Mouse (Mus musculus): Measurements from ENCODE around the gene Hephl1. TPM values are rescaled to one million over a fixed set of nuclear protein-coding genes. Genes with fewer than 3 reads are reported as not detected.

The Hephl1 gene
- not detected in 2 replicates for polyA plus RNA-seq (2015; fragmentation: Nextera tagmentation; extraction: Ambion mirVana)

GRCm38 (mm10) chr9:15112008-15112407 is at the start of gene Hephl1:
Gene Hephl1, minus strand, starts transcription at chr9:15112108.
- H3K36me3 ChIP-seq = no peaks in the 10 kb centered on the region
- no peak within 1 kb of the TSS for H3K27ac ChIP-seq
- H3K27me3 ChIP-seq = no peaks in the 10 kb centered on the region
- 82% methylated on average over 5 of the region's 5 CpGs for WGBS
- no peak within 1 kb of the TSS for H3K4me3 ChIP-seq (replicated peaks)
- H3K4me2 ChIP-seq (replicated peaks) = no peak within 1 kb of the TSS
- no peak within 1 kb of the TSS for H3K9ac ChIP-seq (replicated peaks)
- no peaks in the 10 kb centered on the region for H3K4me1 ChIP-seq (replicated peaks)
- H3K9me3 ChIP-seq = no peaks in the 10 kb centered on the region
- ATAC-seq = no peak

- no peak overlapping the region for H3K4me3 ChIP-seq (replicated peaks)
- 90% methylated on average over 6 of the region's 6 CpGs for WGBS
- H3K9me3 ChIP-seq = no peaks in the 10 kb centered on the region
- H3K4me1 ChIP-seq (replicated peaks) = no peaks in the 10 kb centered on the region
- H3K36me3 ChIP-seq = no peaks in the 10 kb centered on the region
- no peak overlapping the region for H3K9ac ChIP-seq (replicated peaks)
- no peak overlapping the region for H3K27ac ChIP-seq
- H3K27me3 ChIP-seq = no peaks in the 10 kb centered on the region
- H3K4me2 ChIP-seq (replicated peaks) = no peak overlapping the region
- no peak for ATAC-seq
Observed at GRCm38 (mm10) chr9:15149246-15149926, 37.5 kb upstream of the Hephl1 start.

GRCm38 (mm10) chr9:15140546-15140945 is 28.6 kb upstream of the Hephl1 start:
- WGBS = 92% methylated on average over 1 of the region's 1 CpGs
- ATAC-seq = no peak
- H3K36me3 ChIP-seq = no peaks in the 10 kb centered on the region

GRCm38 (mm10) chr9:15125897-15126296 is 14.0 kb upstream of the Hephl1 start:
- Histone ChIP-seq H3K4me3 (replicated peaks) (no peak overlapping the region), H3K9me3 (no peaks in the 10 kb centered on the region), H3K4me1 (replicated peaks) (no peaks in the 10 kb centered on the region), H3K4me2 (replicated peaks) (no peak overlapping the region), H3K27me3 (no peaks in the 10 kb centered on the region), H3K27ac (no peak overlapping the region), H3K36me3 (no peaks in the 10 kb centered on the region), H3K9ac (replicated peaks) (no peak overlapping the region)
- 93% methylated on average over 2 of the region's 2 CpGs for WGBS
- no peak for ATAC-seq

More at GRCm38 (mm10) chr9:15140546-15140945, 28.6 kb upstream of the Hephl1 start:
- Histone ChIP-seq H3K4me3 (replicated peaks) (no peak overlapping the region), H3K27me3 (no peaks in the 10 kb centered on the region), H3K4me2 (replicated peaks) (no peak overlapping the region), H3K4me1 (replicated peaks) (no peaks in the 10 kb centered on the region), H3K9ac (replicated peaks) (no peak overlapping the region), H3K9me3 (no peaks in the 10 kb centered on the region), H3K27ac (no peak overlapping the region)

- Histone ChIP-seq H3K27ac (no peak overlapping the region), H3K4me2 (replicated peaks) (no peak overlapping the region), H3K4me3 (replicated peaks) (no peak overlapping the region), H3K9me3 (no peaks in the 10 kb centered on the region), H3K27me3 (no peaks in the 10 kb centered on the region), H3K36me3 (no peaks in the 10 kb centered on the region), H3K4me1 (replicated peaks) (no peaks in the 10 kb centered on the region), H3K9ac (replicated peaks) (no peak overlapping the region)
- 96% methylated on average over 3 of the region's 3 CpGs for WGBS
- ATAC-seq = no peak
Observed at GRCm38 (mm10) chr9:15122431-15122830, 10.5 kb upstream of the Hephl1 start.

GRCm38 (mm10) chr9:15120841-15121358 is 9.0 kb upstream of the Hephl1 start:
- WGBS = 54% methylated on average over 7 of the region's 7 CpGs
- Histone ChIP-seq H3K9ac (replicated peaks) (no peak overlapping the region), H3K27ac (no peak overlapping the region), H3K4me2 (replicated peaks) (no peak overlapping the region), H3K36me3 (no peaks in the 10 kb centered on the region), H3K9me3 (no peaks in the 10 kb centered on the region), H3K27me3 (no peaks in the 10 kb centered on the region), H3K4me3 (replicated peaks) (no peak overlapping the region), H3K4me1 (replicated peaks) (no peaks in the 10 kb centered on the region)
- ATAC-seq = no peak

- Histone ChIP-seq H3K4me2 (replicated peaks) (no peak overlapping the region), H3K4me3 (replicated peaks) (no peak overlapping the region), H3K27ac (no peak overlapping the region), H3K9me3 (no peaks in the 10 kb centered on the region), H3K9ac (replicated peaks) (no peak overlapping the region), H3K4me1 (replicated peaks) (no peaks in the 10 kb centered on the region), H3K36me3 (no peaks in the 10 kb centered on the region), H3K27me3 (no peaks in the 10 kb centered on the region)
- 0 out of 2 replicates have a peak, but pooled peaks have one; percentile 20 for ATAC-seq
- 58% methylated on average over 5 of the region's 5 CpGs for WGBS
Observed at GRCm38 (mm10) chr9:15120209-15120608, 8.3 kb upstream of the Hephl1 start.

- no peak overlapping the region for H3K27ac ChIP-seq
Observed at GRCm38 (mm10) chr9:15119515-15119914, 7.6 kb upstream of the Hephl1 start.

GRCm38 (mm10) chr9:15116165-15116564 is 4.3 kb upstream of the Hephl1 start:
- 89% methylated on average over 2 of the region's 2 CpGs for WGBS
- H3K4me2 ChIP-seq (replicated peaks) = no peak overlapping the region
- H3K9ac ChIP-seq (replicated peaks) = no peak overlapping the region
- no peaks in the 10 kb centered on the region for H3K9me3 ChIP-seq
- no peaks in the 10 kb centered on the region for H3K27me3 ChIP-seq
- ATAC-seq = no peak
- no peaks in the 10 kb centered on the region for H3K4me1 ChIP-seq (replicated peaks)
- no peaks in the 10 kb centered on the region for H3K36me3 ChIP-seq
- H3K4me3 ChIP-seq (replicated peaks) = no peak overlapping the region
- H3K27ac ChIP-seq = no peak overlapping the region

More at GRCm38 (mm10) chr9:15119515-15119914, 7.6 kb upstream of the Hephl1 start:
- H3K9me3 ChIP-seq = no peaks in the 10 kb centered on the region
- no peak overlapping the region for H3K9ac ChIP-seq (replicated peaks)
- no peaks in the 10 kb centered on the region for H3K36me3 ChIP-seq
- ATAC-seq = no peak
- no peak overlapping the region for H3K4me2 ChIP-seq (replicated peaks)
- no peak overlapping the region for H3K4me3 ChIP-seq (replicated peaks)
- no peaks in the 10 kb centered on the region for H3K27me3 ChIP-seq
- WGBS = 67% methylated on average over 1 of the region's 1 CpGs
- no peaks in the 10 kb centered on the region for H3K4me1 ChIP-seq (replicated peaks)

GRCm38 (mm10) chr9:15114102-15114501 is 2.2 kb upstream of the Hephl1 start:
- Histone ChIP-seq H3K27me3 (no peaks in the 10 kb centered on the region), H3K4me3 (replicated peaks) (no peak overlapping the region), H3K27ac (no peak overlapping the region), H3K9ac (replicated peaks) (no peak overlapping the region), H3K4me1 (replicated peaks) (no peaks in the 10 kb centered on the region), H3K36me3 (no peaks in the 10 kb centered on the region), H3K4me2 (replicated peaks) (no peak overlapping the region), H3K9me3 (no peaks in the 10 kb centered on the region)
- ATAC-seq = no peak
- WGBS = 29% methylated on average over 6 of the region's 6 CpGs

GRCm38 (mm10) chr9:15108101-15108500 is 3.8 kb downstream of the Hephl1 start:
- 66% methylated on average over 9 of the region's 9 CpGs for WGBS
- no peaks in the 10 kb centered on the region for H3K9me3 ChIP-seq
- H3K4me3 ChIP-seq (replicated peaks) = no peak overlapping the region

GRCm38 (mm10) chr9:15105136-15105535 is 6.8 kb downstream of the Hephl1 start:
- Histone ChIP-seq H3K9me3 (no peaks in the 10 kb centered on the region), H3K9ac (replicated peaks) (no peak overlapping the region), H3K36me3 (no peaks in the 10 kb centered on the region), H3K27ac (no peak overlapping the region), H3K27me3 (no peaks in the 10 kb centered on the region), H3K4me1 (replicated peaks) (no peaks in the 10 kb centered on the region), H3K4me2 (replicated peaks) (no peak overlapping the region), H3K4me3 (replicated peaks) (no peak overlapping the region)
- no peak for ATAC-seq
- 85% methylated on average over 4 of the region's 4 CpGs for WGBS

More at GRCm38 (mm10) chr9:15108101-15108500, 3.8 kb downstream of the Hephl1 start:
- H3K36me3 ChIP-seq = no peaks in the 10 kb centered on the region
- H3K9ac ChIP-seq (replicated peaks) = no peak overlapping the region
- ATAC-seq = no peak
- H3K27ac ChIP-seq = no peak overlapping the region
- H3K4me1 ChIP-seq (replicated peaks) = no peaks in the 10 kb centered on the region
- no peak overlapping the region for H3K4me2 ChIP-seq (replicated peaks)
- H3K27me3 ChIP-seq = no peaks in the 10 kb centered on the region

Measured in midbrain, embryonic 13.5 days (tissue).